Mouse (Mus musculus) lung, postnatal 0 days (tissue): Measurements from ENCODE around the gene Il21r. TPM values are rescaled to one million over a fixed set of nuclear protein-coding genes. Genes with fewer than 3 reads are reported as not detected.

Experiments
- ATAC-seq: fragments of 200-750 bp; cut with Nextera tagmentation; 2 replicates; pipeline ENCODE4 v1.8.0; 2017; ENCODE audit warnings: moderate library complexity
- DNase-seq: peaks from one replicate; pipeline ENCODE4 v3.0.0-alpha.2; 2016; ENCODE audit warnings: low spot score
- H3K27ac ChIP-seq: fragments of 300-500 bp; sonication (generic); 2 replicates; pipeline ENCODE4 v1.5.1; 2014; ENCODE audit warnings: antibody characterized with exemption, mild to moderate bottlenecking, low read length, mixed read lengths
- H3K27me3 ChIP-seq: fragments of 300-500 bp; sonication (generic); replicated peaks from 2 replicates; pipeline ENCODE4 v1.6.1; 2014; ENCODE audit warnings: low read length, mixed read lengths; ENCODE audit not compliant: insufficient read depth
- H3K36me3 ChIP-seq: fragments of 300-500 bp; sonication (generic); 2 replicates; pipeline ENCODE4 v1.6.1; 2014; ENCODE audit warnings: low read length, mixed read lengths; ENCODE audit not compliant: insufficient read depth
- H3K4me1 ChIP-seq: fragments of 300-500 bp; sonication (generic); 2 replicates; pipeline ENCODE4 v1.6.1; 2014; ENCODE audit warnings: antibody characterized with exemption, low read depth, low read length, mixed read lengths; ENCODE audit not compliant: insufficient read depth
- H3K4me2 ChIP-seq: fragments of 300-500 bp; sonication (generic); replicated peaks from 2 replicates; pipeline ENCODE4 v1.6.1; 2014; ENCODE audit warnings: low read depth, mild to moderate bottlenecking, low read length, moderate library complexity, mixed read lengths
- H3K4me3 ChIP-seq: fragments of 300-500 bp; sonication (generic); 2 replicates; pipeline ENCODE4 v1.5.1; 2014; ENCODE audit warnings: low read depth, low read length
- H3K9ac ChIP-seq: fragments of 300-500 bp; sonication (generic); replicated peaks from 2 replicates; pipeline ENCODE4 v1.6.1; 2014; ENCODE audit warnings: low read depth, mild to moderate bottlenecking
- H3K9me3 ChIP-seq: fragments of 300-500 bp; sonication (generic); 2 replicates; pipeline ENCODE4 v1.6.1; 2016; ENCODE audit warnings: low read length, mixed read lengths
- CTCF ChIP-seq: IDR thresholded peaks from 2 replicates; pipeline ENCODE4 v1.5.1; 2016; ENCODE audit warnings: antibody characterized with exemption, mild to moderate bottlenecking
- EP300 ChIP-seq: IDR thresholded peaks from 2 replicates; pipeline ENCODE4 v1.6.1; 2016; ENCODE audit warnings: antibody characterized with exemption, mild to moderate bottlenecking, control low read depth
- WGBS: fragments of 180-500 bp; shearing (Covaris S2); extraction: QIAGEN DNeasy Blood & Tissue Kit; methylation state at CpG from one replicate; pipeline ENCODE4 v1.1.7; 2014; 5-methylcytosine and 5-hydroxymethylcytosine counted together
- polyA plus RNA-seq: library from polyadenylated mRNA; unstranded; fragments of >200 nt; fragmentation: Nextera tagmentation; extraction: Ambion mirVana; gene quantifications from 2 replicates; pipeline ENCODE4 v1.2.1, GENCODE M21; 2015

The Il21r gene
- polyA plus RNA-seq, 1 experiment from 2014 or later: 0.38 TPM

- TF ChIP-seq EP300: no peak
- TF ChIP-seq CTCF: no peak
- WGBS: 79% methylated on average over 3 of the region's 3 CpGs
These were observed 40.1 kb upstream of the Il21r start for GRCm38 (mm10) chr7:125563093-125563492.

DNA sequence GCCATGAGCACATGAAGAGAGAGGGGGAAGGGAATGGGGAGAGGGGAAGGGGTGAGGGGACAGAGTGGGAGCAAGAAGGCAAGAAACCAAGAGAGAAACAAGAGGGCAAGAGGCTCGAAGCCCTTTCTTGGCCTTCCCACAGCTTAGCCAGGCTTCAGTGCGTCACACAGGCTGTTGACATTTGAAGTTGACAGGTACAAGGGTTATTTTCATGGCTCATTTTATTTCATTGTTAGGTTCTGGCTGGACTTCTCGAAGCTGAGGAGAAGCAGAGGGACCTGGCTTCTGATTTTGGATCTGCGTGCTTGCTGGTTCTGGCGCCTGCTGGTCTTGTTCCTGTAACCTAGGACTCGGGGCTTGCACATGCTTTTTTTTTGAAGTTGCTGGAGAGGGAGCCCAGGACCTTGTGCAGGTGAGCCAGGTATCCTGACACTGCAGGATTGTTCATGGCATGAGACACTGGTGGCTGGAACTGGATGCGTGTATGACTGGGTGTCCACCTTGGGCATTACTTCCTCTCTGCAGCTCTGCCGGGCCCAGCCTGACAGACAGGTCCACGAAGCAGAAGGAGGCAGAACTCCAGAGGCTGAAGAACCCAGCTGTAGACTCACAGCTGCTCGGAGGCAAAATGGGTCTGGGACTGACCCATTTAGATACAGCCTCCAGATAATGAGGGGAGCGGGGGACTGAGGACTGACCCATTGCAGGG is 38.8 kb upstream of the Il21r start:
- no peak overlapping the region for H3K4me3 ChIP-seq
- 82% methylated on average over 11 of the region's 11 CpGs for WGBS
- ATAC-seq (no peak), DNase-seq (no peak)
- H3K4me1 ChIP-seq: peaks cover 27% of the 10 kb centered on the region
- H3K27me3 ChIP-seq: no peaks in the 10 kb centered on the region
- no peak overlapping the region for H3K4me2 ChIP-seq
- no peak overlapping the region for H3K9ac ChIP-seq
- H3K36me3 ChIP-seq: peaks cover 23% of the 10 kb centered on the region
- TF ChIP-seq EP300 (no peak), CTCF (no peak)
- no peak overlapping the region for H3K27ac ChIP-seq
- no peaks in the 10 kb centered on the region for H3K9me3 ChIP-seq

More at GRCm38 (mm10) chr7:125563093-125563492, 40.1 kb upstream of the Il21r start:
- Histone ChIP-seq H3K27me3 (no peaks in the 10 kb centered on the region), H3K27ac (no peak overlapping the region), H3K9ac (no peak overlapping the region), H3K36me3 (peaks cover 14% of the 10 kb centered on the region), H3K4me2 (no peak overlapping the region), H3K4me1 (peaks cover 36% of the 10 kb centered on the region), H3K4me3 (no peak overlapping the region), H3K9me3 (no peaks in the 10 kb centered on the region)
- ATAC-seq (no peak), DNase-seq (no peak)

- TF ChIP-seq EP300: peak; percentile 48; the same call in 1 of the 2 replicates
- no peak for TF ChIP-seq CTCF
- no peak overlapping the region for H3K4me3 ChIP-seq
- 67% methylated on average over 12 of the region's 12 CpGs for WGBS
- DNase-seq (no peak), ATAC-seq (no peak)
- H3K9ac ChIP-seq: no peak overlapping the region
- peak overlapping the region; percentile 51; the same call in 1 of the 2 replicates for H3K27ac ChIP-seq
- H3K9me3 ChIP-seq: no peaks in the 10 kb centered on the region
- no peak overlapping the region for H3K4me2 ChIP-seq
- no peaks in the 10 kb centered on the region for H3K27me3 ChIP-seq
- H3K36me3 ChIP-seq: peaks cover 34% of the 10 kb centered on the region
- peaks cover 15% of the 10 kb centered on the region for H3K4me1 ChIP-seq
These were observed 37.5 kb upstream of the Il21r start for GRCm38 (mm10) chr7:125565516-125566285.

DNA sequence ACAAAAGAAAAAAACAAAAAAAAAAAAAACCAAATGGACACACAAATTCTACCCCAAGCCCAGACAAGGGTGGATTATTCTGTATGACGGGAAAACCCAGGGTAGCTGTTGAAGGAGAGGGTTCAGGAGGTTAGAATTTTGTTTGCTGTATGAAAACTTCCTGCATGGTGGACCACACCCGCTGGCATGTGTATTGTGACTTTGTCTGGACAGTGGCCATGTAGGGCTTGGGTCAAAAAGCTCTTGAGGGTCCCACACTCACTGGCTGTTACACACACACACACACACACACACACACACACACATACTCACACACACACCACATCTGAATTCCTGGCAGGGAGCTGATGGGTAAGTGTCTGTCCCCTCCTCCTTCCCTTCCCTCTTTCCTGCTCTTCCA is 36.8 kb upstream of the Il21r start:
- peaks cover 7% of the 10 kb centered on the region for H3K4me1 ChIP-seq
- H3K4me2 ChIP-seq: no peak overlapping the region
- H3K27me3 ChIP-seq: no peaks in the 10 kb centered on the region
- ATAC-seq (peak; percentile 73), DNase-seq (peak; percentile 74)
- H3K4me3 ChIP-seq: no peak overlapping the region
- 0 out of 2 replicates have a peak overlapping the region, but pooled peaks have one; percentile 51 for H3K27ac ChIP-seq
- no peak for TF ChIP-seq CTCF
- peak; percentile 81 for TF ChIP-seq EP300
- no peaks in the 10 kb centered on the region for H3K9me3 ChIP-seq
- no peak overlapping the region for H3K9ac ChIP-seq
- peaks cover 41% of the 10 kb centered on the region for H3K36me3 ChIP-seq
- 25% methylated on average over 2 of the region's 2 CpGs for WGBS

DNA sequence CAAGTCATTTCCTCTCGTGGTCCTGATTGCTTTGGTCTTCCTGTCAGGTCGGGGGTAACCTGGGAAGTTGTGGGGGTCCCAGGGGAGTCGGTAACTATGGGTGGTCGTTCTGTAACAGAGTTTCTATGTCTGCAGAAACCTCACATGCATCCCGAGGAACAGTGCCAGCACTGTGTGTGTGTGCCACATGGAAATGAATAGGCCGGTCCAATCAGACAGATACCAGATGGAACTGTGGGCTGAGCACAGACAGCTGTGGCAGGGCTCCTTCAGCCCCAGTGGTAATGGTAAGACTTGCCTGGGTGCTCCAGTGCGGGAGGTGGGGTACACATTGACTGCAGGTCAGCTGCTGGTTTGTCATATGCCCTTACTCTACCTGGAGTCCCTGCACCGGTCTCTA is 34.3 kb upstream of the Il21r start:
- ATAC-seq (no peak), DNase-seq (peak; percentile 32)
- H3K27ac ChIP-seq: no peak overlapping the region

DNA sequence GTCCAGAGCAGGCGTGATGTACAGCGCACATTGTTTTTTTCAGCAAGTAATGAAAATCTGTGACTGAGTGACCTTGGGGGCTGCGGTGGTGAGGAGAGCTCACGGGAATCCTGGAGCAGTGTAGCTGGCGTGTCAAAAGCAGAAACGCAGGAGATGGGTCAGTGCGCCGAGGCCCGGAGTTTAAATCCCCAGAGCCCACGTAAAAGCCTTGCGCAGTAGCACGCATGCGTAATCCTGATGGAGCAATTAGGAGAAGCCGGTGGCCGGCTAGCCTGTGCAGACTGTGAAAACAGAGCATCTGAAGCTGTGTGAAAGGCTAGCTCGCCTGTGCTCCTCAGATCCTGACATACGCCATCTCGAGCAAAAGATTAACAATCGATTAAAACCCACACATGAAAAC is 31.3 kb upstream of the Il21r start:
- H3K4me1 ChIP-seq: peaks cover 5% of the 10 kb centered on the region; the same call in 1 of the 2 replicates
- ATAC-seq (no peak), DNase-seq (no peak)
- H3K27ac ChIP-seq: no peak overlapping the region
- no peak overlapping the region for H3K4me2 ChIP-seq
- no peaks in the 10 kb centered on the region for H3K9me3 ChIP-seq
- H3K4me3 ChIP-seq: no peak overlapping the region
- TF ChIP-seq CTCF: no peak
- TF ChIP-seq EP300: no peak
- no peak overlapping the region for H3K9ac ChIP-seq
- H3K36me3 ChIP-seq: peaks cover 62% of the 10 kb centered on the region
- no peaks in the 10 kb centered on the region for H3K27me3 ChIP-seq
- WGBS: 78% methylated on average over 19 of the region's 19 CpGs

More for the DNA sequence above, 34.3 kb upstream of the Il21r start:
- H3K27me3 ChIP-seq: no peaks in the 10 kb centered on the region
- WGBS: 69% methylated on average over 8 of the region's 8 CpGs
- TF ChIP-seq EP300 (no peak), CTCF (no peak)
- H3K36me3 ChIP-seq: peaks cover 60% of the 10 kb centered on the region
- no peaks in the 10 kb centered on the region for H3K9me3 ChIP-seq
- no peaks in the 10 kb centered on the region; the same call in 1 of the 2 replicates for H3K4me1 ChIP-seq
- H3K4me3 ChIP-seq: no peak overlapping the region
- H3K9ac ChIP-seq: no peak overlapping the region
- H3K4me2 ChIP-seq: no peak overlapping the region
